Mouse (Mus musculus) testis, adult 2 months (tissue): ENCODE measurements around the gene Ybx2.
"Not testable (repeated sequence)": the region's sequence is repeated elsewhere in the genome, so short reads cannot be mapped to it uniquely, and the experiment has no call there.

ENCODE experiments used
- CTCF ChIP-seq: fragments of 200-500 bp; IDR thresholded peaks from 2 replicates; pipeline ENCODE4 v1.5.1; 2012; ENCODE audit warnings: low read depth, mild to moderate bottlenecking, inconsistent platforms, low read length, moderate library complexity; ENCODE audit not compliant: control insufficient read depth, insufficient read depth, insufficient replicate concordance
- POLR2A ChIP-seq: fragments of 200-500 bp; IDR thresholded peaks from 2 replicates; pipeline ENCODE4 v1.6.1; 2012; ENCODE audit warnings: low read depth, mild to moderate bottlenecking, inconsistent platforms, low read length, moderate library complexity; ENCODE audit not compliant: control insufficient read depth

- TF ChIP-seq CTCF, POLR2A: not testable (repeated sequence)
These were observed 5.4 kb upstream of the Ybx2 start for GRCm38 (mm10) chr11:69930176-69930575.
